Mouse (Mus musculus): Measurements from ENCODE around the gene Nrip1.

- TF ChIP-seq CTCF (IDR thresholded peaks at IDR 0.05; ENCODE audit: low read depth, low read length): no peak
- no peak for TF ChIP-seq POLR2A (IDR thresholded peaks at IDR 0.05; ENCODE audit: borderline replicate concordance, low read depth, low read length)
Observed at GRCm38 (mm10) chr16:76292656-76293055, 81.0 kb downstream of the Nrip1 start.
